Mouse (Mus musculus) neural tube, embryonic 11.5 days (tissue): ENCODE measurements around the gene Ctss. TPM values are rescaled to one million over a fixed set of nuclear protein-coding genes. Genes with fewer than 3 reads are reported as not detected.
A peak's percentile ranks its signal among the peaks of the same experiment; 100 is the strongest.

Source experiments
- ATAC-seq: fragments of 200-750 bp; cut with Nextera tagmentation; 2 replicates; pipeline ENCODE4 v1.8.0; 2017; ENCODE audit warnings: moderate number of reproducible peaks, mild to moderate bottlenecking, moderate TSS enrichment, moderate library complexity; ENCODE audit not compliant: insufficient read depth, low FRiP score, low TSS enrichment
- DNase-seq: peaks from one replicate; pipeline ENCODE4 v3.0.0-alpha.2; 2015; ENCODE audit warnings: low spot score
- H3K27ac ChIP-seq: fragments of 300-500 bp; sonication (generic); 2 replicates; pipeline ENCODE4 v1.5.1; 2014; ENCODE audit warnings: low read depth, mild to moderate bottlenecking, low read length
- H3K27me3 ChIP-seq: fragments of 300-500 bp; sonication (generic); 2 replicates; pipeline ENCODE4 v1.6.1; 2014; ENCODE audit warnings: mild to moderate bottlenecking, low read length, mixed read lengths; ENCODE audit not compliant: control insufficient read depth, insufficient read depth
- H3K36me3 ChIP-seq: fragments of 300-500 bp; sonication (generic); 2 replicates; pipeline ENCODE4 v1.6.1; 2014; ENCODE audit warnings: mild to moderate bottlenecking, low read length, moderate library complexity, mixed read lengths; ENCODE audit not compliant: control insufficient read depth, insufficient read depth
- H3K4me1 ChIP-seq: fragments of 300-500 bp; sonication (generic); 2 replicates; pipeline ENCODE4 v1.6.1; 2014; ENCODE audit warnings: low read length, mixed read lengths; ENCODE audit not compliant: control insufficient read depth, insufficient read depth
- H3K4me2 ChIP-seq: fragments of 300-500 bp; sonication (generic); 2 replicates; pipeline ENCODE4 v1.6.1; 2014; ENCODE audit warnings: low read depth, mild to moderate bottlenecking, moderate library complexity
- H3K4me3 ChIP-seq: fragments of 300-500 bp; sonication (generic); 2 replicates; pipeline ENCODE4 v1.5.1; 2014; ENCODE audit warnings: low read depth, low read length
- H3K9ac ChIP-seq: fragments of 300-500 bp; sonication (generic); 2 replicates; pipeline ENCODE4 v1.6.1; 2014; ENCODE audit warnings: mild to moderate bottlenecking, low read length
- H3K9me3 ChIP-seq: fragments of 300-500 bp; sonication (generic); 2 replicates; pipeline ENCODE4 v1.6.1; 2016; ENCODE audit warnings: low read length; ENCODE audit not compliant: control insufficient read depth
- WGBS: fragments of 180-500 bp; shearing (Covaris S2); extraction: QIAGEN DNeasy Blood & Tissue Kit; methylation state at CpG from one replicate; pipeline ENCODE4 v1.1.7; 2014; 5-methylcytosine and 5-hydroxymethylcytosine counted together
- polyA plus RNA-seq: library from polyadenylated mRNA; unstranded; fragments of >200 nt; fragmentation: Nextera tagmentation; extraction: Ambion mirVana; gene quantifications from 2 replicates; pipeline ENCODE4 v1.2.1, GENCODE M21; 2014

Gene Ctss
- polyA plus RNA-seq, 1 experiment from 2014 or later = 8.8 TPM

GRCm38 (mm10) chr3:95587754-95588603 is 61.4 kb downstream of the Ctss start:
- Histone ChIP-seq H3K27me3 (no peaks in the 10 kb centered on the region), H3K9me3 (no peaks in the 10 kb centered on the region), H3K4me2 (peak overlapping the region; percentile 51), H3K4me1 (peaks cover 2% of the 10 kb centered on the region; the same call in 1 of the 2 replicates), H3K36me3 (no peaks in the 10 kb centered on the region; the same call in 1 of the 2 replicates), H3K4me3 (peak overlapping the region; percentile 63), H3K9ac (0 out of 2 replicates have a peak overlapping the region, but pooled peaks have one; percentile 35), H3K27ac (peak overlapping the region; percentile 27; the same call in 1 of the 2 replicates)
- 54% methylated on average over 8 of the region's 8 CpGs for WGBS
- no peak for DNase-seq
- ATAC-seq = no peak

GRCm38 (mm10) chr3:95588604-95589086 is 62.1 kb downstream of the Ctss start, which contains the start of gene Golph3l:
Gene Golph3l (plus strand): TSS chr3:95588934.
- peak within 1 kb of the TSS; percentile 27; the same call in 1 of the 2 replicates for H3K27ac ChIP-seq
- 0% methylated on average over 12 of the region's 12 CpGs for WGBS
- peak; percentile 90 for DNase-seq
- peak; percentile 100 for ATAC-seq
- no peaks in the 10 kb centered on the region for H3K9me3 ChIP-seq
- peak within 1 kb of the TSS; percentile 64 for H3K9ac ChIP-seq
- H3K27me3 ChIP-seq = no peaks in the 10 kb centered on the region
- H3K4me3 ChIP-seq = peak within 1 kb of the TSS; percentile 63
- H3K4me1 ChIP-seq = peaks cover 2% of the 10 kb centered on the region; the same call in 1 of the 2 replicates
- peak within 1 kb of the TSS; percentile 51 for H3K4me2 ChIP-seq
- H3K36me3 ChIP-seq = no peaks in the 10 kb centered on the region; the same call in 1 of the 2 replicates

- H3K4me1 ChIP-seq = no peaks in the 10 kb centered on the region
- no peaks in the 10 kb centered on the region for H3K27me3 ChIP-seq
- no peaks in the 10 kb centered on the region for H3K9me3 ChIP-seq
- H3K27ac ChIP-seq = no peak overlapping the region
- no peak overlapping the region for H3K4me3 ChIP-seq
- no peak overlapping the region for H3K9ac ChIP-seq
- ATAC-seq = no peak
- no peaks in the 10 kb centered on the region for H3K36me3 ChIP-seq
- no peak for DNase-seq
- H3K4me2 ChIP-seq = no peak overlapping the region
Measured at GRCm38 (mm10) chr3:95598734-95599133, 72.1 kb downstream of the Ctss start.

GRCm38 (mm10) chr3:95601287-95601686 is 74.7 kb downstream of the Ctss start:
- no peaks in the 10 kb centered on the region for H3K27me3 ChIP-seq
- no peak for ATAC-seq
- WGBS = 82% methylated on average over 3 of the region's 3 CpGs
- H3K4me1 ChIP-seq = no peaks in the 10 kb centered on the region
- no peaks in the 10 kb centered on the region for H3K36me3 ChIP-seq
- H3K9me3 ChIP-seq = no peaks in the 10 kb centered on the region
- no peak overlapping the region for H3K4me2 ChIP-seq
- H3K9ac ChIP-seq = no peak overlapping the region
- no peak overlapping the region for H3K4me3 ChIP-seq
- H3K27ac ChIP-seq = no peak overlapping the region
- no peak for DNase-seq

Other genes with a start within 250 kb of the Ctss start
- gene Mindy1, start 245.4 kb upstream of the Ctss start, polyA plus RNA-seq = 46.1 and 48.1 TPM in 2 replicates
- 32.4 and 32.9 TPM in 2 replicates for gene Prune1, start 244.7 kb upstream of the Ctss start, polyA plus RNA-seq
- 1.2 TPM in 2 replicates for gene Anxa9, start 219.6 kb upstream of the Ctss start, polyA plus RNA-seq
- gene Cers2, start 212.0 kb upstream of the Ctss start, polyA plus RNA-seq = 107 and 109 TPM in 2 replicates
- gene Setdb1, start 169.6 kb upstream of the Ctss start, polyA plus RNA-seq = 67.1 and 68.7 TPM in 2 replicates
- not detected in 2 replicates for gene 4930558C23Rik, start 123.9 kb upstream of the Ctss start, polyA plus RNA-seq
- gene Arnt, start 92.4 kb upstream of the Ctss start, polyA plus RNA-seq = 23.4 and 27.2 TPM in 2 replicates
- 7.3 and 8.4 TPM in 2 replicates for gene Ctsk, start 27.5 kb upstream of the Ctss start, polyA plus RNA-seq
- gene Hormad1, start 32.9 kb downstream of the Ctss start, polyA plus RNA-seq = not detected in 2 replicates
- gene Golph3l, start 62.1 kb downstream of the Ctss start, polyA plus RNA-seq = 41.2 and 41.5 TPM in 2 replicates
- 84.4 TPM in 2 replicates for gene Ensa, start 98.2 kb downstream of the Ctss start, polyA plus RNA-seq
- 75.7 and 79.4 TPM in 2 replicates for gene Mcl1, start 132.0 kb downstream of the Ctss start, polyA plus RNA-seq
- 0.42 and 0.82 TPM in 2 replicates for gene Adamtsl4, start 161.1 kb downstream of the Ctss start, polyA plus RNA-seq
- gene Ecm1, start 212.8 kb downstream of the Ctss start, polyA plus RNA-seq = 20.5 and 21.5 TPM in 2 replicates
- 46.8 and 56.5 TPM in 2 replicates for gene Tars2, start 233.4 kb downstream of the Ctss start, polyA plus RNA-seq